Mouse (Mus musculus) MEL (cell line): ENCODE results near the gene Raph1.

Experiments used
- MXI1 ChIP-seq: IDR thresholded peaks from 2 replicates; pipeline ENCODE4 v1.6.1; 2011; ENCODE audit warnings: mild to moderate bottlenecking, low read depth, low read length, improper control_type of control experiment
- NRF1 ChIP-seq: IDR thresholded peaks from 2 replicates; pipeline ENCODE4 v1.6.1; 2014; ENCODE audit warnings: low read depth, mild to moderate bottlenecking, inconsistent platforms, low read length, improper control_type of control experiment, moderate library complexity; ENCODE audit not compliant: poor library complexity, insufficient read depth, severe bottlenecking
- UBTF ChIP-seq: IDR thresholded peaks from 2 replicates; pipeline ENCODE4 v1.6.1; 2012; ENCODE audit warnings: low read depth, mild to moderate bottlenecking, inconsistent platforms, low read length, improper control_type of control experiment, moderate library complexity, borderline replicate concordance; ENCODE audit not compliant: insufficient read depth
- ZKSCAN1 ChIP-seq: IDR thresholded peaks from 2 replicates; pipeline ENCODE4 v1.6.1; 2012; ENCODE audit warnings: low read depth, mild to moderate bottlenecking, inconsistent platforms, low read length, improper control_type of control experiment, moderate library complexity

DNA sequence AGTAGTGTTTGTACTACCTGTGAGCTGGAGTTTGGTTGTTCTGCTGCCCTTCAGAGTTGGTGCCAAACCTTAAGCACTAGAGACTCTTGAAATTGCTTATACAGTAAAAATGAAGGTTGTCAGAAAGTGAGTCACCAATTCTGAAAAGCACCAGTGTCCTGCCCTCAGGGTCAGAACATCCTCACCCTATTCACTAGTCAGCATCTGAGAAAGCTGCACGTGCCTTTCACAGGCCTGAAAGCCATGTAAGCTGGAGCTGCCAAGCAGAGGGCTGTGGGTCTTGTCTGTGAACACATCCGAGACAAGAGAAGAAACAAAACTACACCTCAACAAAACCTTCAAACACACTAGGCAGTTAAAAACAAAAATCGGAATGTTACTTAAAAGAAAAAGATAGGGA, 81.3 kb downstream of the Raph1 start:
- TF ChIP-seq UBTF (no peak), NRF1 (no peak), MXI1 (no peak), ZKSCAN1 (no peak)
